Mouse (Mus musculus) ZHBTc4 (cell line): ENCODE measurements at regions not wholly inside any gene's neighbourhood (a gene's known extent, or its start where the extent isn't known, plus 50 kb on each side); places are given as distances from the start of the nearest gene placed in this dataset.
"Not testable (repeated sequence)": the region's sequence is repeated elsewhere in the genome, so short reads cannot be mapped to it uniquely, and the experiment has no call there.

Source experiments
- DNase-seq: peaks from one replicate; pipeline ENCODE4 v3.0.0-alpha.2; 2011; ENCODE audit warnings: low read depth, low spot score

- DNase-seq, result no peak
Measured at GRCm38 (mm10) chr10:66641966-66642365, 454.0 kb upstream of the Jmjd1c start.

GRCm38 (mm10) chr10:66643160-66643559 is 452.8 kb upstream of the Jmjd1c start:
- no peak for DNase-seq

- no peak for DNase-seq
Measured at GRCm38 (mm10) chr10:66657520-66657919, 438.4 kb upstream of the Jmjd1c start.

- DNase-seq, result no peak
Measured at GRCm38 (mm10) chr10:66683160-66683559, 412.8 kb upstream of the Jmjd1c start.

- not testable (repeated sequence) for DNase-seq
Measured at GRCm38 (mm10) chr10:66689196-66689595, 406.7 kb upstream of the Jmjd1c start.

DNA sequence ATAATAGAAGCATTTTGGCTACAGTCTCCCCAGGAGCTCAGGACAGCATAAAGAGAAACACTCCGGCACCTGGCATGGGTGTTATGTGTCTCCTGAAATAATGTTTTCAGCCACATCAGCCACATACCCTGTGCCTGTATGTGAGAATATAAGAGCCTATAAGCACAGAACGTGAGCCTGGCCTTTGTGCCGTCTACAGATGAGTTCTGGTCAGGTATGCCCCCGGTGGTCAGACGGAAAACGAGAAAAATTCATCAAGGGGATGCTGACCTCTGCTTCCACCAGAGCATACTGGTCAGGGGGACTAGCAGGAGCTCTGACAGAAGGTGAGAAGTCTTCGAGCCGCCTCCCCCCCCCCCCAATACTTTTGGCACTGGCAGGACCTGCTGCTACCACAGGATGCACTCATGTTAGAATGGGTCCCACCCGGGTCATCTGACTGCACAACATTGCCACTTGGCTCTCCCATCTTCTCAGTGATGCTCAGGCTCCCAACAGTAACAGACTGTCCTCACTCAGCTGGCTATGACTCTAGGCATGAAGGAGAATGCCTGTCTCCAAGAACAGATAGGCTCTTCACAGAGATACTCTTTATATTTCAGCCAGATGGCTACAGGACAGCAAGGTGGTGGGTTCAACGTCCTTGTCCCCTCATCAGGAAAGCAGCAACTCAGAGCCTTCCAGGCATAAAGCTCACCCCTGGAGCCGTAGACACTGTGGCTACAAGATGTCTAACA is 401.2 kb upstream of the Jmjd1c start:
- no peak for DNase-seq

GRCm38 (mm10) chr10:66714926-66715325 is 381.0 kb upstream of the Jmjd1c start:
- not testable (repeated sequence) for DNase-seq

- DNase-seq, result no peak
Measured at GRCm38 (mm10) chr10:66717909-66718308, 378.0 kb upstream of the Jmjd1c start.

GRCm38 (mm10) chr10:66719796-66720195 is 376.1 kb upstream of the Jmjd1c start:
- no peak for DNase-seq

- DNase-seq, result no peak
Measured at GRCm38 (mm10) chr10:66733631-66734030, 362.3 kb upstream of the Jmjd1c start.

DNA sequence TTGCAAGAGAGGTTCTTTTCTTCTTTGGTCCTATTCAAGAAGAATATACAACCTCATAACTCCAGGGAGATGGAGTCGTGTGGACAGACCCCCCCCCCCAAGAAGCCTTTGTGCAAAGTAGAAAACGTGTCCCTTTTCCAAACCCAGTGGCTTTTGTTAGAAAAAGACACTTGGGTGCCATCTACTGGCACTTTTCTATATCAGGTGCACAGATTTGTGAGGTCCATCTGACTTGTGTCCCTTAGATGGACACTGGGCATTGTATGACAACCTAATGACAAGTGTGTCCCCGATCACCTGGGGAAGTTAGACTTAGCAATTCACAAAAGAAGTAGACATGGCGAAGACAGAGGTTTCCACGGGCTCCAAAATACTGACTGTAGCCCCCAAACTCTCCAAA is 361.1 kb upstream of the Jmjd1c start:
- DNase-seq, result no peak

- no peak for DNase-seq
Measured at GRCm38 (mm10) chr10:66739017-66739416, 356.9 kb upstream of the Jmjd1c start.

DNA sequence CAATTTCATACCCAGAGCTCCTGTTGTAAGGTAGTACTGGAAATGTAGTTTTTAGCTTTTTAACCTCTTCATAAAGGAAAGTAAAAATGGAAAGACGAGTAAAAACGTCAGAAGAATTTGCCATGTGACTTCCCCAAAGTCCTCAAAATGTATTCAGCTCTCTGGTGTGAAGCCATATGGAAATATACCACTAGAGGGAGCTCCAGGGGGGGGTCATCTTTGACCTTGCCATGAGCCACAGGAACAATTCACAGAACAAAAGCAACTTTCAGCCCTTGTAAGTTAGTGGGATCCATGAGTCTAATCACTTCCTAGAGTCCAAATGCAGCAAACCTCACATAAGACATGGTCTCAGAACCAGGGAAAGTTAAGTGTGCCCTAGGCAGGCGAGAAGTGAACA is 354.1 kb upstream of the Jmjd1c start:
- DNase-seq, result peak; percentile 65

DNA sequence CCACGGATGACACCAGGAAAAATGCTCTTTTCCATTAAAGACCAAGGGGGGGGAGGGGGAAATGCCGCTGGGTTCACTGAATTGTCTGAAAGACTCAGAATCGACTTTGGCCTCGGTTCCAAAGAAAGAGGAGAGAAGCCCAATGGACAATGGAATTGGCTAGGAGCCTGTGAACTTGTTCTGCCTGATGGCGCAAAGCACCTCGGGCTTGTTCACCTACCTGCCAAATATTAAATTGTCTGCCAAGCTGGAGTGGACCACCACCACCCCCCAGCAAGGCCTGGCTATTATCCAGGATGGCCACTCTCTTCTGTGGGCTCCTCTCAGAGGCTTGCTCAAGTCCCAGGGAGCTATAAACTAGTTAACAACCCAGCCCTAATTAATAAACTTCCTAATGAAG is 352.7 kb upstream of the Jmjd1c start:
- DNase-seq, result no peak

GRCm38 (mm10) chr10:66745871-66746270 is 350.1 kb upstream of the Jmjd1c start:
- DNase-seq, result no peak

- no peak for DNase-seq
Measured at GRCm38 (mm10) chr10:66752237-66752810, 343.6 kb upstream of the Jmjd1c start.

GRCm38 (mm10) chr10:66756866-66757265 is 339.1 kb upstream of the Jmjd1c start:
- no peak for DNase-seq

DNA sequence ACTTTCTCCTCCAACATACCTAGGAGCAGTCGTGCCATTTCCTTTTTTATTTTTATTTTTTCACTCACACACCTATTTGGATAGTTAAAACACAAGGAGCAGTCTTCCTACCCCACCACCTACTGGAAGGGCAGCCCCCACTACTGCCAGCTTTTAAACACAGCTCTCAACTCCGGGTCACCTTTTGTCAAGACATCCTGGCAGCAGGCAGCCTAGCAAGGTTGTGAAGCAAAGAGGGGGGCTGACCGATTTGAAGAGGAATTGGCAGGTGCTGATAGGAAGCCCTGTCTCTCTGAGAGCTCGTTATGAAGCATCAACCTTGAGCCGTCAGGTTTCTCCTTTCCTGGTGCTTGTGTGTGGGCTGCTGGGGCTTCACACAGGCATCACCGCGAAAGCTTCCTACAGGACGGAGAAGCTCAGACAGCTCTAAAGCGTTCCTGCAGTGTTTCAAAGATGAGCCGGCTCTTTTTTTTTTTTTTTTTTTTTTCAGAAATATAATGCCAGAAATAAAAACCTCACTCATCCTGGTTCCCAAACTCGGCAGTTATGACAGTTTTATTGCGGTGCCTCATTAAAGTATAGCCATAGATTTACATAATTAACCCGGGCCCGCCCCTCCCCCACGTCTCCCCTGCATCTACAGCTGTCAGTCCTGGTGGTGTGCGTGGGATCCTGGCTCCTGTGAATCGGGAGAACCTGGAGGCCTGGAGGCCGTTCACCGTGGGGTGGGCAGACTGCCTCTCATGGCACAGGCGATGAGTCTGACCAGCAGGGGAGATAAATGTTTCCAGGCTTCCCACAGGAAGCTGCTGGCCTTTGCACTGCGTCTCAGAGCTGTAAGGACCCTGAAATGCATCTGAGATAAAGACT is 325.5 kb upstream of the Jmjd1c start:
- DNase-seq, result no peak

- DNase-seq, result no peak
Measured at GRCm38 (mm10) chr10:66780335-66781170, 315.4 kb upstream of the Jmjd1c start.

DNA sequence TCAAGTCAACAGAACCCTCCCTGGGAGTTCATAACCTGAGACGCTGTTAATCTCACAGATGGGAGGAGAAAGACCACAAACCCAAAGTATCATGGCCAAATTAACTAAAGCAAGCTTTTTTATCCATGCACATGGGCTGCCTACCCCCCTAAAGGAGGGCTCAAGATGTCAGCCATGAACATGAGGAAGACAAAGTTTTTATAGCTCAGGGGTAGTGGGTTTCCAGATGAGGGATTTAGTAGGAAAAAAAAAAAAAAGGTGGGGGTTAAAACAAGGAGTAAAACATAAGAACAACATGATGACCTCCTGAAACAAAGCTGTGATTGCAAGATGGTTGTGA is 314.8 kb upstream of the Jmjd1c start:
- DNase-seq, result no peak

DNA sequence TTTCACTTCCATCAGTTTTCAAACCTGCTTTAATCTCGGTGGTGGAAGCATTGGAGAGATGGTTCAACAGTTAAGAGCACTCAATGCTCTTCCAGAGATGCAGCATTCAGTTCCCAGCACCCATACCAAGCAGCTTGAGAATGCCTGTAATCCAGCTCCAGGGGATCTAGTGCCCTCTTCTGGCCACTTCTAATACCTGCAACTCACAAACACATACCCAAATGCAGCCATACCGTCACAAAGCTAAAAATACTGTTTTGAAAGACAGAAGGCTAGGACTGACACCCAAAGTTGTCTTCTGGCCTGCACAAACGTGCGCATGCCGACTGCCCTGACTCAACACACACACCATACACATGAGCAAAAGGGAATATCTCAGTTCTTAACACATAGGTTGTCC is 313.9 kb upstream of the Jmjd1c start:
- peak; percentile 60 for DNase-seq

- no peak for DNase-seq
Measured at GRCm38 (mm10) chr10:66787812-66788211, 308.1 kb upstream of the Jmjd1c start.
